Mouse (Mus musculus) ovary, postnatal 10 days (tissue): Measurements from ENCODE around the gene Slc26a1.
"Not testable (repeated sequence)": the region's sequence is repeated elsewhere in the genome, so short reads cannot be mapped to it uniquely, and the experiment has no call there.

Source experiments
- DNase-seq: peaks from one replicate; pipeline ENCODE4 v3.0.0; 2022; ENCODE audit warnings: low spot score

The Slc26a1 gene

GRCm38 (mm10) chr5:108655891-108656650 lies 19.3 kb downstream of the Slc26a1 start:
- DNase-seq = no peak

GRCm38 (mm10) chr5:108655381-108655780 lies 20.0 kb downstream of the Slc26a1 start:
- DNase-seq = no peak

GRCm38 (mm10) chr5:108654444-108654990 lies 20.9 kb downstream of the Slc26a1 start:
- DNase-seq = no peak

DNA sequence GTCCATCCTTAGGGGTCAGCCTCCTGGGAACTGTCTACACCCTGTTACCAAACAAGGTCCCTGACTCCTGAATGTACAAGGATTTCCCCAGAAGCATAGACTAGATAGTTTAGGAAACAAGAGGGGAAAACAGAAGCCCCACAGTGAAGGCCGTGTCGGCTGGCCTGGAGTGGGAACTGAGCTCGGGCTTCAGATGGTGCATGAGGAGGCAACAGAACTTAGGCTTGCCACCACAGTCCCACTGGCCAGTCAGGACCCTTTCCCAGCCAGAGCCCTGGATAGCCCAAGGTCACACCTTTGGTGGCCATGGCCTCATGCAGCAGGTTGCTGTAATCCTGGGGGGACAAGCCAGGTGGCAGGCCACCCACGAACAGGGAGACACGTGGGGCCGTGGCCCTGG lies 22.0 kb downstream of the Slc26a1 start:
- no peak for DNase-seq

- DNase-seq = no peak
These were observed 23.5 kb downstream of the Slc26a1 start for GRCm38 (mm10) chr5:108651823-108652222.

- DNase-seq = no peak
These were observed 24.1 kb downstream of the Slc26a1 start for GRCm38 (mm10) chr5:108651136-108651720.

GRCm38 (mm10) chr5:108650341-108650740 lies 25.0 kb downstream of the Slc26a1 start:
- no peak for DNase-seq

DNA sequence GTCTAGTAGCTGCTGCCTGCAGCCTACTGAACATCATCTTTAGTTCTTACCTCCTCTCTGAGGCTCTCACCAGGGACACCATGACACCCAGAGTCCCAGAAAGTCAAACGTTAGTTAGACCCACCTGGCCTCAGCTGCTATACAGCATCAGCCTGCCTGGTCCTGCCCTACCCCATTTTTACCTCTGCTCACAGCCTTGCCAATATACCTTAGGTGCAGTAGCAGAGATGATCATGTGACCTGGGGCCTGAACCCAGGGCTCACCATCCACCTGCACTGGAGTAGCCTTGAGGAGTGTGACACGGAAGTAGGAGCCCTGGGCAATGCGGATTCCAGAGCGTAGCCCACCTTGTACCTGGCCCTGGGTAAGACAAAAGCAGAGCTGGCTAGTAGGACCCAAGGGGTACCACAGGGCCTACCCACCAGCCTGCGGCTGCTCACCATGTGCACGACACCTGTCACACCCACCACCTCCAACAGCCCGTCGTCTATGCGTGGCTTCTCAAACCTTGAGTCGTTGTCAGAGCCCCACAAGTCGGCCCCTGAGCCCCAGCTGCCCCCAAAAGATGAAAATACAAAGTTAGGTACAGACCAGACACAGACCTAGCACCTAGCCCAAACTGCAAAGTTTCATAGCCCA lies 26.3 kb downstream of the Slc26a1 start:
- no peak for DNase-seq

GRCm38 (mm10) chr5:108647820-108648465 lies 27.4 kb downstream of the Slc26a1 start:
- no peak for DNase-seq

DNA sequence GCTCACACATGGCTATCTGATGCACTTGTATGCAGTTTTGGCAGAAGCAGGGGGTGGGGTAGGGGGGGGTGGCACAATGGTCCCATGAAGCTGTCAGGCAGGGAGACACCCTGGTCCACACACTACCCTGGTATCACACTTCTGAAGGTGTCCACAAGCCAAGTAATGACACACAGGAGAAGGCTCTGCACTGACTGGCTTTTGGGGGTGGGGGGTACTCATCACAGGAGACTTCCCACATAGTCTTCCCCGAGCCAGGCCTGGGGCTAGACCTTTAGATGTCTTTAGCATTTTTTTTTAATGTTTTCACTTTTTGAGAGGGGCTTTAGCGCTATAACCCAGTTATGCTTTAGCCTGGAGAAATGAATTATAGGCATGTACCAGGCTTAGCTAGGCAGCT lies 28.1 kb downstream of the Slc26a1 start:
- no peak for DNase-seq

GRCm38 (mm10) chr5:108646343-108646660 lies 29.1 kb downstream of the Slc26a1 start:
- DNase-seq = no peak

DNA sequence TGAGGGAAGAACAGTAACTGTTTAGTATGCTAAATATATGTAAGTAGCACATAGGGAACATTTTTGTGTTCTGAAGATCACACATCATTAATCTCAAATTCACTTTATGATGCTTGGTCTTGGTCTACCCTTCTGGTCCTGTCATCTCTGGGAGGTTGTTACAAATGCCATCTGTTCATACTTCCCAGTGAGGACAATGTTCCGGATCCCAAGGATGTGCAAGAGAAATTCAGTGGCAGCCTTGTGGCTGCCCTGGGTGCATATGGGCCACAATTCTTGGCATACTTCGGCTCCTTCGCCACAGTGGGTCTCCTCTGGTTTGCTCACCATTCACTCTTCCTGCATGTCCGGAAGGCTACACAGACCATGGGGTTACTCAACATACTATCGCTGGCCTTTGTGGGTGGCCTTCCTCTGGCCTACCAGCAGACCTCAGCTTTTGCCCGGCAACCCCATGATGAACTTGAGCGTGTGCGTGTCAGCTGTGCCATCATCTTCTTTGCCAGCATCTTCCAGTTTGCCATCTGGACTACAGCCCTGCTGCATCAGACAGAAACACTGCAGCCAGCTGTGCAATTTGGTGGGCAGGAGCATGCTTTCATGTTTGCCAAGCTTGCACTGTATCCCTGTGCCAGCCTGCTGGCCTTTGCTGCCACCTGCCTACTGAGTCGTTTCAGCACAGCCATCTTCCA lies 29.6 kb downstream of the Slc26a1 start:
- DNase-seq = no peak

DNA sequence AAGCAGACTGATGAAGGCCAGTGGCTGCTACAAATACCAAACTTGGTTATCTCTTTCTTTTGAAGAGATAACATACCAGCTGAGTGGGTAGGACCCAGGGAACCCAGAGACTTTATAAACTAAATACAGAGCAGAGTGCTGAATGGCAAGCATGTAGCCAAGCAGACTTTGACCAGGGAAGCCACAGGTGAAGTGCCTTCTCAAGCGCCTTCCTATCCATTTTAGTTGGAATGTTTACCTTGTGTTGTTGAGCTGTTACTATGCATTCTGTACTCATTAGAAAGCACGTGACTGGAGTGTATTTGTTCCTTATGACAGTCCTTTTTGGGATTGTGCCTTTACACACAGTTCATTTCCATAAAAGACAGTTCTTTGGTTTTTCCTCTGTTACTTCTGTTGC lies 31.7 kb downstream of the Slc26a1 start:
- DNase-seq = no peak

DNA sequence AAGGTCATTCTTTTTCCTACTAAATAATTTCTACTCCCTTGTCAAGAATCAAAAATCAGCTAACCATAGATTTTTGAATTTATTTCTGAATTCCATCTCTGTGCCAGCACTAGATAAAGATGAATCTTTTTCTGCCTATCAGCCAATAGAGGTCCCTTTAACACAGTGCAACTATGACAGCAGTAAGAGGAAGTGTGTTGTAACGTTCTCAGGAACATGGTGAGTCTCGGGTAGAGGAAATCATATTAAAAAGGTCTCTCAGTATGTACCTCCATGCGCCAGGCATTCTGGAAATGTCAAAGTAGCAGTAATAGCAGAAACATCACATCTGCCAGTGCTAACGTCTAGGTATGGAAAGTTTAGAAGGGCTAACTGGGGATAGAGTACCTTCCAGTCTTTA lies 39.2 kb downstream of the Slc26a1 start:
- DNase-seq = no peak

DNA sequence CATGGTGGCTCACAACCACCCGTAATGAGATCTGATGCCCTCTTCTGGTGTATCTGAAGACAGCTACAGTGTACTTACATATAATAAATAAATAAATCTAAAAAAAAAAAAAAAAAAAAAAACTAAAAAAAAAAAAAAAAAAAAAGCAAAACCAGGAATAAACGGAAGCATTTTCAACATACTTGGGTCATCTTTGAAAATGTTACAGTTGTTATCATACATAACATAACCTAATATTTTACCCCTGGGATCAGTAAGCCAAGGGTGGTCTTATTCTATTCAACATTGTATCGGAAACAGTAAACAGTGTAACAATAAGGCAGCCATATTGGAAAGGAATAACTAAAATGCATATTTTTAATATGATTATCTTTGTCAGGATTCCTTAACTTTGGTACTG lies 41.3 kb downstream of the Slc26a1 start:
- not testable (repeated sequence) for DNase-seq

- DNase-seq = no peak
These were observed 41.7 kb downstream of the Slc26a1 start for GRCm38 (mm10) chr5:108633676-108634075.

DNA sequence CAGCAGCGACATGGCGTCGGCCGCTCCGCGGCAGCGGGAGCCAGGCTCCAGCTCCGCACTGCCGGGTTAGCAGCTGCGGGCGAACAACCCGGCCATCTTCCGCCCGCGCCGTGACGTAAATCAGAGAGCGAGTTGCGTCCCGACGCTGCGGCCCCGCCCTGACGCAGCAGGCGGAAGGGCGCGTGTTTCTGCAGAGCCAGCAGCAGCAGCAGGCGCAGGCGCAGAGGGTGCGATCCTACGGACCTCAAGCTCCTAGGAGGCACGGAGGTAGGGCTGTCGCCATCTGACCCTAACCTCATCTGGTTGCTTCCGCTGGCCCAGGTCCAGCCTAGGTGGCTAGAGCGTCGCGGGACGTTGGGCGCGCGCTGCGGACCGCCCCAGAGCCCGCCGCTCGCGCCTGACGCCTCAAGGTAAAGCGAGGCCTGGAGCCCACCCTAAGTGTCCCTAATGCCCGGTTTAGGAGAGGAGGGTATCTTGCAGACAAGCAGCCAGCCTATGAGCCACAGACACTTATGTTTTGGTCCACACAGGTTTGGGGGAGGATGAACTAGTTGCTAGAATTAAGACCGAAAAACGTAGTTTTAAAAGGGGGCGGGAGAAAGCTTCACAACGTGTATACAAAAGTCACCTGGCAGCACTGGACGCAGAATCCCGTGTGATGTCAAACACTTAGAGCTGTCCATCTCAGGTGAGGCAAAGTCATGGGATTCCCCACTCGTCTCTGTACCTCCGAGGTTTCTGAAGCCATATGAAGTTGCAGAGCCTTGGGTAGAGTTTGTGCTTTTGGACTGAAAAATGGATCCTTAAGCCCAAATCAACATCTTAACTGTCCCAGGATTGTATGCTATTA lies 45.5 kb downstream of the Slc26a1 start, which contains the start of the genes Gak and Tmem175:
TSS of gene Gak (minus strand) at position 122 of the 850 bp plus-strand sequence.
TSS of gene Tmem175 (plus strand) at position 137 of the 850 bp plus-strand sequence.
- peak; percentile 81 for DNase-seq

GRCm38 (mm10) chr5:108628891-108629633 lies 46.3 kb downstream of the Slc26a1 start:
- DNase-seq = no peak

GRCm38 (mm10) chr5:108626050-108626660 lies 49.2 kb downstream of the Slc26a1 start:
- DNase-seq = no peak

DNA sequence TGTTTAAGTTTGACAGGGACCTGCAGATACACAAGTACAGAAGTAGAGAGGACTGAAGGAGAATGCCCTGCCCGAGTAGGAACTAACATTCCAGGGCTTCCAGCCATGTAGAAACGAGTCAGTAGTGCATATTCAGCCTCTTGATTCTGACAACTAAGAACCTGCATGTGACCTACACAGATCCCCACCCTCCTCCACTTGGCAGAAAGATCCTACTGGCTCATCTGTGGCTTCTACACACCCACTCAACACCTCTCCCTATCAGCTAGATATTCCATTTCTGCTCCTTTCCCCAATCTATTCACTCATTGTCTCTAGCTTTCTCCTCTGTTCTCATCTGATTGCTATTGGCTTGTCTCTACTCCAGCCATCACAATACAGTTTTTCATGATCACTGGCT lies 53.5 kb downstream of the Slc26a1 start:
- no peak for DNase-seq
